Mouse (Mus musculus): Measurements from ENCODE around the gene Bnc2. TPM values are rescaled to one million over a fixed set of nuclear protein-coding genes. Genes with fewer than 3 reads are reported as not detected.

Gene Bnc2
- polyA plus RNA-seq, 1 experiment: 7.4 TPM

DNA sequence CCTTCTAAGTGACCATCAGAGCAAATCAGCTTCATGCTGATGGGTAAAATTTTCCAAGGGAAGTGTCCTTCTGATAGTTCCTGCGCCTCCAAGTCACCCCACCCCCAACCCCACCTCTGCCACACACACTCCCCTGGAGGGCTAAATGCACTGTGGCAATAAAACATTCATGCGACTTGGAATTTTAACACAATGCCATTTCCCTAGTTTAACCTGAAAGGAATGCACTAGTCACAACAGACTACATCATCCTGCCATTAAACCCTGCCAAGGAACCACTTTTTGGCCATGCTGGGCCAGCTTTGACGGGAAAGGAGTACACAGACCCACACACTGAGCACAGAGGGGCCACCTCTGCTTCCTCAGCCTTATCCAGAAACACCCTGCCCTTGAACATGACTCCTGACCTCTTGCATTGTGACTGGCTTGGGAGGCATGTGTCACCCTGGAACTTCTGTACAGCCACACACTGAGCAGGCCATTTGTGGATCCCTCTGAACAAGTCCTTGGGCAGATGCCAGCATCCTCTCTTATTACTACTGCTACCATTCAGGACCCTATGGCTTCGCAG, 151.3 kb downstream of the Bnc2 start:
- DNase-seq: no peak
- no peak for TF ChIP-seq CTCF (IDR thresholded peaks at IDR 0.05; ENCODE audit: insufficient read depth, low read length)
- Histone ChIP-seq H3K4me3 (replicated peaks; ENCODE audit: extremely low read depth, low read depth, low read length) (no peak overlapping the region), H3K4me1 (ENCODE audit: control insufficient read depth, insufficient read depth, low read length) (no peaks in the 10 kb centered on the region)
- WGBS: 40% methylated on average over 4 of the region's 4 CpGs

DNA sequence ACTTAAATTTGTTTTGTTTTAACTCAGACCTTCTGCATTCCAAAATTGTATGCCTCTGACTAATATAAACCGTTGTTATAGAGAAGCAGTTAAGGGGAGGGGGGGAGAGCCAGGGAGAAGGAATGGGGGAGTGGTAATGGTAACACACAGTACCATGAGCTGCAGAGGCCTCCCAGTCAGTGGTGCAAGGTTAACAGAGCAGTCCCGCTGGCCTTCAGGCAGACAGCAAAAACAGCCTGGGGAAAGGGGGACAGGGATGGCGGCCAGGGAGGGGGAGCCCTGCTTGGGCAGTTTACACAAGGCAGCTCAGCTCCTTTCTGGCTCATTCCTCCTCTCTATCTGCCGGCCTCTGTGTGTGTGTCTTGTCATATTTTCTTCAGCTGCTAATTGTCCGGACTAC, 151.9 kb downstream of the Bnc2 start:
- Histone ChIP-seq H3K4me1 (ENCODE audit: control insufficient read depth, insufficient read depth, low read length) (no peaks in the 10 kb centered on the region), H3K4me3 (replicated peaks; ENCODE audit: extremely low read depth, low read depth, low read length) (no peak overlapping the region)
- DNase-seq: no peak
- 39% methylated on average over 5 of the region's 5 CpGs for WGBS
- TF ChIP-seq POLR2A (IDR thresholded peaks at IDR 0.05; ENCODE audit: borderline replicate concordance, extremely low read depth, low read depth, low read length) (no peak), CTCF (IDR thresholded peaks at IDR 0.05; ENCODE audit: insufficient read depth, low read length) (no peak)

GRCm38 (mm10) chr4:84521562-84521961, 153.5 kb downstream of the Bnc2 start:
- 88% methylated on average over 5 of the region's 5 CpGs for WGBS
- Histone ChIP-seq H3K4me1 (ENCODE audit: control insufficient read depth, insufficient read depth, low read length) (no peaks in the 10 kb centered on the region), H3K4me3 (replicated peaks; ENCODE audit: extremely low read depth, low read depth, low read length) (no peak overlapping the region)
- no peak for DNase-seq
- TF ChIP-seq CTCF (IDR thresholded peaks at IDR 0.05; ENCODE audit: insufficient read depth, low read length): no peak
- no peak for TF ChIP-seq POLR2A (IDR thresholded peaks at IDR 0.05; ENCODE audit: borderline replicate concordance, extremely low read depth, low read depth, low read length)

GRCm38 (mm10) chr4:84510466-84510865, 164.6 kb downstream of the Bnc2 start:
- H3K4me3 ChIP-seq (replicated peaks; ENCODE audit: extremely low read depth, low read depth, low read length): no peak overlapping the region
- TF ChIP-seq POLR2A (IDR thresholded peaks at IDR 0.05; ENCODE audit: borderline replicate concordance, extremely low read depth, low read depth, low read length) (no peak), CTCF (IDR thresholded peaks at IDR 0.05; ENCODE audit: insufficient read depth, low read length) (no peak)
- no peak for DNase-seq
- no peaks in the 10 kb centered on the region for H3K4me1 ChIP-seq (ENCODE audit: control insufficient read depth, insufficient read depth, low read length)
- WGBS: 76% methylated on average over 1 of the region's 1 CpGs

DNA sequence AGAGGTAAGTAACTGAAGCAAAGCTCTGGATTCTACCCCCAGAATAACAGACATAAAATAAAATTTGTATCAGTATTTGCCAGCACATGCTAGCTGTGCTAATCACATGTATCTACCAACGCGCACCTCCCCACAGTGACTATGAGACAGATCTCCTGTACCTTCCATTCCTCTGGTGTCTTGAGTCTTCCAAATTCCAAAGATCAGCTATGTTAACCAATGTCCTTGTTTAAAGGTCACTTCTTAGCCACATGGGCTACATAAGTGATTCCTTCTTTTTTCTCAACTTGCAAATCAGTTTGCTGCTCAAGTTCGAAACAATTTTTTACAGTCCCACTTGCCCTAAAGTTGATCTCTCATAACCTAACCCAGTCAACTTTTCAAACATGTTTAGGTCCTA, 167.5 kb downstream of the Bnc2 start:
- DNase-seq: no peak
- Histone ChIP-seq H3K4me3 (replicated peaks; ENCODE audit: extremely low read depth, low read depth, low read length) (no peak overlapping the region), H3K4me1 (ENCODE audit: control insufficient read depth, insufficient read depth, low read length) (no peaks in the 10 kb centered on the region)
- 97% methylated on average over 3 of the region's 3 CpGs for WGBS
- no peak for TF ChIP-seq POLR2A (IDR thresholded peaks at IDR 0.05; ENCODE audit: borderline replicate concordance, extremely low read depth, low read depth, low read length)
- no peak for TF ChIP-seq CTCF (IDR thresholded peaks at IDR 0.05; ENCODE audit: insufficient read depth, low read length)

- Histone ChIP-seq H3K4me3 (replicated peaks; ENCODE audit: extremely low read depth, low read depth, low read length) (no peak overlapping the region), H3K4me1 (ENCODE audit: control insufficient read depth, insufficient read depth, low read length) (no peaks in the 10 kb centered on the region)
- no peak for DNase-seq
- whole genome bisulfite sequencing: 70% methylated on average over 8 of the region's 8 CpGs
- TF ChIP-seq CTCF (IDR thresholded peaks at IDR 0.05; ENCODE audit: insufficient read depth, low read length): no peak
- TF ChIP-seq POLR2A (IDR thresholded peaks at IDR 0.05; ENCODE audit: borderline replicate concordance, extremely low read depth, low read depth, low read length): no peak
Measured at GRCm38 (mm10) chr4:84502581-84503269, 172.3 kb downstream of the Bnc2 start.

GRCm38 (mm10) chr4:84500796-84501349, 174.2 kb downstream of the Bnc2 start:
- H3K4me1 ChIP-seq (ENCODE audit: control insufficient read depth, insufficient read depth, low read length): no peaks in the 10 kb centered on the region
- WGBS: 32% methylated on average over 4 of the region's 4 CpGs
- DNase-seq: no peak
- H3K4me3 ChIP-seq (replicated peaks; ENCODE audit: extremely low read depth, low read depth, low read length): no peak overlapping the region
- TF ChIP-seq POLR2A (IDR thresholded peaks at IDR 0.05; ENCODE audit: borderline replicate concordance, extremely low read depth, low read depth, low read length) (no peak), CTCF (IDR thresholded peaks at IDR 0.05; ENCODE audit: insufficient read depth, low read length) (no peak)

GRCm38 (mm10) chr4:84500259-84500658, 174.8 kb downstream of the Bnc2 start:
- H3K4me3 ChIP-seq (replicated peaks; ENCODE audit: extremely low read depth, low read depth, low read length): no peak overlapping the region
- DNase-seq: no peak
- 70% methylated on average over 9 of the region's 9 CpGs for WGBS
- H3K4me1 ChIP-seq (ENCODE audit: control insufficient read depth, insufficient read depth, low read length): no peaks in the 10 kb centered on the region
- no peak for TF ChIP-seq POLR2A (IDR thresholded peaks at IDR 0.05; ENCODE audit: borderline replicate concordance, extremely low read depth, low read depth, low read length)

- H3K4me1 ChIP-seq (ENCODE audit: control insufficient read depth, insufficient read depth, low read length): no peaks in the 10 kb centered on the region
- 87% methylated on average over 6 of the region's 6 CpGs for WGBS
- no peak overlapping the region for H3K4me3 ChIP-seq (replicated peaks; ENCODE audit: extremely low read depth, low read depth, low read length)
- DNase-seq: no peak
- no peak for TF ChIP-seq CTCF (IDR thresholded peaks at IDR 0.05; ENCODE audit: insufficient read depth, low read length)
- TF ChIP-seq POLR2A (IDR thresholded peaks at IDR 0.05; ENCODE audit: borderline replicate concordance, extremely low read depth, low read depth, low read length): no peak
Measured at GRCm38 (mm10) chr4:84498469-84498868, 176.6 kb downstream of the Bnc2 start.

- Histone ChIP-seq H3K4me3 (replicated peaks; ENCODE audit: extremely low read depth, low read depth, low read length) (no peak overlapping the region), H3K4me1 (ENCODE audit: control insufficient read depth, insufficient read depth, low read length) (no peaks in the 10 kb centered on the region)
- 50% methylated on average over 5 of the region's 5 CpGs for WGBS
- TF ChIP-seq POLR2A (IDR thresholded peaks at IDR 0.05; ENCODE audit: borderline replicate concordance, extremely low read depth, low read depth, low read length) (no peak), CTCF (IDR thresholded peaks at IDR 0.05; ENCODE audit: insufficient read depth, low read length) (no peak)
- no peak for DNase-seq
Measured at GRCm38 (mm10) chr4:84488323-84488722, 186.8 kb downstream of the Bnc2 start.
